Mouse (Mus musculus) myocyte (in vitro differentiated cells): ENCODE measurements around the gene Apol7a. TPM values are rescaled to one million over a fixed set of nuclear protein-coding genes. Genes with fewer than 3 reads are reported as not detected.

Experiments
- H3K27me3 ChIP-seq: one replicate; pipeline ENCODE4 v1.6.1; 2011; ENCODE audit not compliant: control insufficient read depth, insufficient read depth, insufficient read length
- H3K36me3 ChIP-seq: one replicate; pipeline ENCODE4 v1.6.1; 2011; ENCODE audit not compliant: control insufficient read depth, insufficient read depth
- H3K4me2 ChIP-seq: one replicate; pipeline ENCODE4 v1.6.1; 2011; ENCODE audit warnings: low read depth, control low read depth
- H3K4me3 ChIP-seq: one replicate; pipeline ENCODE4 v1.5.1; 2011; ENCODE audit warnings: mild to moderate bottlenecking, control low read depth, moderate library complexity
- H3K79me2 ChIP-seq: one replicate; pipeline ENCODE4 v1.6.1; 2011; ENCODE audit not compliant: control insufficient read depth, insufficient read depth
- H3ac ChIP-seq: one replicate; pipeline ENCODE4 v1.6.1; 2011; ENCODE audit not compliant: control insufficient read depth, insufficient read length
- CEBPB ChIP-seq: IDR thresholded peaks from 2 replicates; pipeline ENCODE4 v1.6.1; 2011; ENCODE audit warnings: mild to moderate bottlenecking, moderate library complexity; ENCODE audit not compliant: poor library complexity, insufficient read depth, severe bottlenecking
- E2F4 ChIP-seq: IDR thresholded peaks from one replicate; pipeline ENCODE4 v1.6.1; 2011; ENCODE audit warnings: mild to moderate bottlenecking, control low read depth, moderate library complexity; ENCODE audit not compliant: insufficient read depth
- MAX ChIP-seq: IDR thresholded peaks from one replicate; pipeline ENCODE4 v1.6.1; 2011; ENCODE audit warnings: low read depth, mild to moderate bottlenecking, control low read depth
- MYOD1 ChIP-seq, 3 experiments: IDR thresholded peaks; one replicate each; pipeline ENCODE4 v1.6.1; 2011; ENCODE audit warnings: control low read depth in 2 of 3, low read depth in 2 of 3, mild to moderate bottlenecking in 2 of 3, moderate library complexity in 1 of 3; ENCODE audit not compliant: insufficient read length in 2 of 3, control insufficient read depth in 1 of 3
- MYOG ChIP-seq, 3 experiments: IDR thresholded peaks; one replicate each; pipeline ENCODE4 v1.6.1; 2011; ENCODE audit warnings: control low read depth in 2 of 3, low read depth in 2 of 3, mild to moderate bottlenecking in 2 of 3; ENCODE audit not compliant: insufficient read length in 2 of 3, control insufficient read depth in 1 of 3, insufficient read depth in 1 of 3
- POLR2A ChIP-seq: IDR thresholded peaks from one replicate; pipeline ENCODE4 v1.6.1; 2011; ENCODE audit warnings: low read depth, mild to moderate bottlenecking, control low read depth, moderate library complexity; ENCODE audit not compliant: insufficient read length
- POLR2AphosphoS2 ChIP-seq: IDR thresholded peaks from one replicate; pipeline ENCODE4 v1.6.1; 2011; ENCODE audit warnings: low read depth, control low read depth; ENCODE audit not compliant: insufficient read length
- REST ChIP-seq: IDR thresholded peaks from one replicate; pipeline ENCODE4 v1.6.1; 2011; ENCODE audit warnings: mild to moderate bottlenecking, control low read depth, moderate library complexity; ENCODE audit not compliant: insufficient read depth, insufficient read length
- SRF ChIP-seq: IDR thresholded peaks from one replicate; pipeline ENCODE4 v1.6.1; 2011; ENCODE audit warnings: low read depth; ENCODE audit not compliant: control insufficient read depth, insufficient read length
- TCF12 ChIP-seq: IDR thresholded peaks from one replicate; pipeline ENCODE4 v1.6.1; 2011; ENCODE audit warnings: mild to moderate bottlenecking, control low read depth; ENCODE audit not compliant: poor library complexity, insufficient read depth, severe bottlenecking
- TCF3 ChIP-seq: IDR thresholded peaks from one replicate; pipeline ENCODE4 v1.6.1; 2011; ENCODE audit warnings: low read depth, control low read depth; ENCODE audit not compliant: insufficient read length
- USF1 ChIP-seq: IDR thresholded peaks from one replicate; pipeline ENCODE4 v1.6.1; 2011; ENCODE audit warnings: low read depth, mild to moderate bottlenecking, control low read depth, moderate library complexity
- polyA plus RNA-seq: library from polyadenylated mRNA; unstranded; fragments of >200 nt; fragmentation: generic; extraction: Trizol; gene quantifications from one replicate; pipeline ENCODE4 v1.2.1, GENCODE M21; 2012; ENCODE audit warnings: missing spikeins

Apol7a gene
- polyA plus RNA-seq, 1 experiment, result 0.18 TPM

DNA sequence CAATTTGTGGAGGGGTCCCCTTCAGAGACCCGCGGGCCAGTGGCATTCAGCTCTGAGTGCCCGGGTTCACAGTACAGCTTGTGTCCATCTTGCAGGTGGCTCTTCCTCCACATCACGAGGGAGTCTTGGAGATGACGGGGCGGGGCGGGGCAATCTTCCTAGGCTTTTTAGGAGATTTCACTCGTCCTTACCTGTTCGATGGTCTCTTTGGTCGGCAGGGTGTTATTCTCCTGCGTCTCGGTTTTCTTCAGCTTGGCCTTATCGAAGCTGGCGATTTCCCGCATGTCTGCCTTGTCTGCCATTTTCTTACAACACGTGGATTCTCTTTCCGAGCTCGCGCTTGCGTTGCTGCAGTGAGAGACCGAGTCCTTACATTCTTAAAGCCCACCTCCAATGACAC is 28.9 kb downstream of the Apol7a start:
- no peaks in the 10 kb centered on the region for H3K27me3 ChIP-seq
- TF ChIP-seq REST (no peak), POLR2A (no peak), CEBPB (no peak), E2F4 (no peak), POLR2AphosphoS2 (no peak), MYOG (IDR thresholded peaks at IDR 0.05; ENCODE audit: control insufficient read depth in 1 of 3, insufficient read depth in 1 of 3, insufficient read length in 2 of 3, low read depth in 2 of 3) (no peak), TCF3 (no peak), TCF12 (no peak), SRF (no peak), MYOD1 (IDR thresholded peaks at IDR 0.05; ENCODE audit: control insufficient read depth in 1 of 3, insufficient read length in 2 of 3, low read depth in 2 of 3) (no peak), USF1 (no peak), MAX (no peak)
- no peak overlapping the region for H3K4me2 ChIP-seq
- no peaks in the 10 kb centered on the region for H3K36me3 ChIP-seq
- H3K79me2 ChIP-seq, result no peaks in the 10 kb centered on the region
- H3K4me3 ChIP-seq, result no peak overlapping the region
- no peak overlapping the region for H3ac ChIP-seq

- H3ac ChIP-seq, result no peak overlapping the region
- H3K27me3 ChIP-seq, result no peaks in the 10 kb centered on the region
- no peak overlapping the region for H3K4me3 ChIP-seq
- H3K79me2 ChIP-seq, result no peaks in the 10 kb centered on the region
- peak overlapping the region; percentile 51 for H3K4me2 ChIP-seq
- TF ChIP-seq MYOD1 (IDR thresholded peaks at IDR 0.05; ENCODE audit: control insufficient read depth in 1 of 3, insufficient read length in 2 of 3, low read depth in 2 of 3) (no peak), SRF (no peak), TCF3 (no peak), POLR2A (no peak), TCF12 (no peak), REST (no peak), E2F4 (no peak), POLR2AphosphoS2 (no peak), CEBPB (no peak), MAX (no peak)
- no peaks in the 10 kb centered on the region for H3K36me3 ChIP-seq
Observed at GRCm38 (mm10) chr15:77368818-77369320, 30.0 kb downstream of the Apol7a start.

GRCm38 (mm10) chr15:77368148-77368547 is 30.8 kb downstream of the Apol7a start:
- Histone ChIP-seq H3K36me3 (no peaks in the 10 kb centered on the region), H3K27me3 (no peaks in the 10 kb centered on the region), H3K4me3 (no peak overlapping the region), H3K79me2 (no peaks in the 10 kb centered on the region), H3K4me2 (peak overlapping the region; percentile 87), H3ac (no peak overlapping the region)
- no peak for TF ChIP-seq USF1
- TF ChIP-seq POLR2AphosphoS2, result no peak
- TF ChIP-seq TCF12, result no peak
- TF ChIP-seq POLR2A, result peak; percentile 54
- TF ChIP-seq MAX, result no peak
- no peak for TF ChIP-seq CEBPB
- TF ChIP-seq SRF, result peak; percentile 85
- no peak for TF ChIP-seq E2F4
- peak in 2 of 3 experiments; percentile 44 to 60 for TF ChIP-seq MYOD1 (IDR thresholded peaks at IDR 0.05; ENCODE audit: control insufficient read depth in 1 of 3, insufficient read length in 2 of 3, low read depth in 2 of 3)
- no peak for TF ChIP-seq TCF3
- TF ChIP-seq REST, result no peak
- peak in 2 of 3 experiments; percentile 49 to 75 for TF ChIP-seq MYOG (IDR thresholded peaks at IDR 0.05; ENCODE audit: control insufficient read depth in 1 of 3, insufficient read depth in 1 of 3, insufficient read length in 2 of 3, low read depth in 2 of 3)

DNA sequence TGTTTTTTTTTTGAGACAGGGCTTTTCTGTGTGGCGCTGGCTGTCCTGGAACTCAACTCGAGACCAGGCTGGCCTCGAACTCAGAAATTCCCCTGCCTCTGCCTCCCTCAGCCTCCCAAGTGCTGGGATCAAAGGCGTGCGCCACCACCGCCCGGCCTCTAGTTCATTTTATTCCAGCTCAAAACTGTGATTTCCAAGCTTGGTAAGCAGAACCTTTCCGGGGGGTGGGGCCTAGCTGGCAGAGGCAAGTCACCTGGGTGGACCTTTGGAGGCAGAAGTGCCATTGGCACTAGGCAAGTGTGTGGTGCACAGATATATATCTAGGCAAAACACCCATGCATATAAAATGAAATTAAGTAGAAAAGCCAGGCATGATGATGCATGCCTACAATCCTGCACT is 31.4 kb downstream of the Apol7a start:
- H3ac ChIP-seq, result peak overlapping the region; percentile 20
- TF ChIP-seq TCF3 (no peak), POLR2AphosphoS2 (no peak), SRF (no peak), POLR2A (no peak), CEBPB (no peak), USF1 (no peak), MYOG (IDR thresholded peaks at IDR 0.05; ENCODE audit: control insufficient read depth in 1 of 3, insufficient read depth in 1 of 3, insufficient read length in 2 of 3, low read depth in 2 of 3) (no peak), E2F4 (no peak), REST (no peak), TCF12 (no peak)
- no peaks in the 10 kb centered on the region for H3K79me2 ChIP-seq
- H3K36me3 ChIP-seq, result no peaks in the 10 kb centered on the region
- H3K27me3 ChIP-seq, result no peaks in the 10 kb centered on the region
- peak overlapping the region; percentile 2 for H3K4me3 ChIP-seq
- peak overlapping the region; percentile 87 for H3K4me2 ChIP-seq
